Mouse (Mus musculus) CH12F3 (cell line): Measurements from ENCODE around the gene Unc119.

Experiments
- in situ Hi-C: fragments of 300-500 bp; cut with MboI; formaldehyde crosslinking; loops from 2 replicates; pipeline ENCODE4 v1.14.3; 2020; ENCODE audit warnings: low sequenced_read_pairs

Gene Unc119

GRCm38 (mm10) chr11:78344328-78344889, 1.1 kb downstream of the Unc119 start:
- in situ Hi-C loops: no loop called here

- in situ Hi-C loops: no loop called here
These were observed 1.8 kb downstream of the Unc119 start for GRCm38 (mm10) chr11:78344890-78345715.

- in situ Hi-C loops: no loop called here
These were observed 2.5 kb downstream of the Unc119 start for GRCm38 (mm10) chr11:78345801-78346200.

- in situ Hi-C loops: no loop called here
These were observed 3.2 kb downstream of the Unc119 start for GRCm38 (mm10) chr11:78346326-78347069.

- in situ Hi-C loops: no loop called here
These were observed 3.9 kb downstream of the Unc119 start for GRCm38 (mm10) chr11:78347070-78347754.

GRCm38 (mm10) chr11:78347908-78348307, 4.6 kb downstream of the Unc119 start:
- in situ Hi-C loops: no loop called here

- in situ Hi-C loops: no loop called here
These were observed 5.2 kb downstream of the Unc119 start for GRCm38 (mm10) chr11:78348474-78348873.

- in situ Hi-C loops: no loop called here
These were observed 6.4 kb downstream of the Unc119 start for GRCm38 (mm10) chr11:78349441-78350358.

GRCm38 (mm10) chr11:78353081-78353480, 9.8 kb downstream of the Unc119 start:
- in situ Hi-C loops: no loop called here

- in situ Hi-C loops: no loop called here
These were observed 11.6 kb downstream of the Unc119 start for GRCm38 (mm10) chr11:78354905-78355304.

GRCm38 (mm10) chr11:78355471-78356238, 12.4 kb downstream of the Unc119 start:
- in situ Hi-C loops: no loop called here

GRCm38 (mm10) chr11:78358330-78359007, 15.2 kb downstream of the Unc119 start:
- in situ Hi-C loops: no loop called here

- in situ Hi-C loops: no loop called here
These were observed 17.0 kb downstream of the Unc119 start for GRCm38 (mm10) chr11:78360125-78360788.

GRCm38 (mm10) chr11:78360789-78361131, 17.5 kb downstream of the Unc119 start:
- in situ Hi-C loops: no loop called here

- in situ Hi-C loops: no loop called here
These were observed 20.2 kb downstream of the Unc119 start for GRCm38 (mm10) chr11:78363309-78364007.

- in situ Hi-C loops: no loop called here
These were observed 20.8 kb downstream of the Unc119 start for GRCm38 (mm10) chr11:78364103-78364502.

- in situ Hi-C loops: no loop called here
These were observed 24.4 kb downstream of the Unc119 start for GRCm38 (mm10) chr11:78367456-78368225.
